Mouse (Mus musculus) MEL (cell line): ENCODE measurements around the gene Slc38a5. TPM values are rescaled to one million over a fixed set of nuclear protein-coding genes. Genes with fewer than 3 reads are reported as not detected.
A peak's percentile ranks its signal among the peaks of the same experiment; 100 is the strongest.

ENCODE experiments used
- DNase-seq: peaks from one replicate; pipeline ENCODE4 v3.0.0; 2011; ENCODE audit warnings: low read depth, low spot score
- H3K27ac ChIP-seq: 2 replicates; pipeline ENCODE4 v1.5.1; 2012; ENCODE audit warnings: low read depth, mild to moderate bottlenecking, control low read depth, low read length, moderate library complexity; ENCODE audit not compliant: control insufficient read depth
- H3K27me3 ChIP-seq, 2 experiments: fragments of 150-350 bp in 1 of 2; sonication (generic) in 1 of 2; 2 replicates each; pipeline ENCODE4 v1.6.1; 2012; ENCODE audit warnings: low read length in 2 of 2, mild to moderate bottlenecking in 2 of 2, improper control_type of control experiment in 1 of 2, moderate library complexity in 1 of 2; ENCODE audit not compliant: insufficient read depth in 2 of 2, control insufficient read depth in 1 of 2
- H3K36me3 ChIP-seq, 2 experiments: 2 replicates each; pipeline ENCODE4 v1.6.1; 2012 to 2014; ENCODE audit warnings: low read length in 2 of 2, improper control_type of control experiment in 1 of 2, inconsistent platforms in 1 of 2, mild to moderate bottlenecking in 1 of 2; ENCODE audit not compliant: insufficient read depth in 2 of 2, control insufficient read depth in 1 of 2
- H3K4me1 ChIP-seq, 2 experiments: fragments of 150-350 bp in 1 of 2; sonication (generic) in 1 of 2; 2 replicates each; pipeline ENCODE4 v1.6.1; 2012; ENCODE audit warnings: low read length in 2 of 2, improper control_type of control experiment in 1 of 2, mild to moderate bottlenecking in 1 of 2; ENCODE audit not compliant: insufficient read depth in 2 of 2, control insufficient read depth in 1 of 2
- H3K4me3 ChIP-seq, 2 experiments: fragments of 150-350 bp in 1 of 2; sonication (generic) in 1 of 2; 2 replicates each; pipeline ENCODE4 v1.5.1; 2012; ENCODE audit warnings: low read depth in 2 of 2, low read length in 2 of 2, mild to moderate bottlenecking in 2 of 2, moderate library complexity in 2 of 2, control low read depth in 1 of 2, improper control_type of control experiment in 1 of 2; ENCODE audit not compliant: control insufficient read depth in 1 of 2, insufficient read depth in 1 of 2
- H3K79me2 ChIP-seq: 2 replicates; pipeline ENCODE4 v1.6.1; 2012; ENCODE audit warnings: mild to moderate bottlenecking, low read length, moderate library complexity; ENCODE audit not compliant: control insufficient read depth, poor library complexity, insufficient read depth
- H3K9ac ChIP-seq: 2 replicates; pipeline ENCODE4 v1.6.1; 2012; ENCODE audit warnings: low read depth, mild to moderate bottlenecking, control low read depth, low read length, moderate library complexity; ENCODE audit not compliant: control insufficient read depth, poor library complexity, severe bottlenecking
- H3K9me3 ChIP-seq: fragments of 150-350 bp; sonication (generic); replicated peaks from 2 replicates; pipeline ENCODE4 v1.6.1; 2012; ENCODE audit warnings: mild to moderate bottlenecking, low read length, improper control_type of control experiment, moderate library complexity; ENCODE audit not compliant: insufficient read depth
- BHLHE40 ChIP-seq: IDR thresholded peaks from 2 replicates; pipeline ENCODE4 v1.6.1; 2012; ENCODE audit warnings: low read depth, mild to moderate bottlenecking, inconsistent platforms, low read length, improper control_type of control experiment, borderline replicate concordance
- CHD1 ChIP-seq: IDR thresholded peaks from 2 replicates; pipeline ENCODE4 v1.6.1; 2012; ENCODE audit warnings: low read depth, mild to moderate bottlenecking, inconsistent platforms, low read length, improper control_type of control experiment
- CHD2 ChIP-seq: IDR thresholded peaks from 2 replicates; pipeline ENCODE4 v1.6.1; 2011; ENCODE audit warnings: low read length, improper control_type of control experiment
- ELF1 ChIP-seq: IDR thresholded peaks from 2 replicates; pipeline ENCODE4 v1.6.1; 2014; ENCODE audit warnings: low read depth, mild to moderate bottlenecking, inconsistent platforms, low read length, improper control_type of control experiment, moderate library complexity
- EP300 ChIP-seq, 2 experiments: IDR thresholded peaks; 2 replicates each; pipeline ENCODE4 v1.6.1; 2011; ENCODE audit warnings: improper control_type of control experiment in 2 of 2, low read length in 2 of 2, low read depth in 1 of 2, mild to moderate bottlenecking in 1 of 2
- GATA1 ChIP-seq: IDR thresholded peaks from 2 replicates; pipeline ENCODE4 v1.6.1; 2011; ENCODE audit warnings: low read depth, low read length, improper control_type of control experiment
- HCFC1 ChIP-seq: IDR thresholded peaks from 2 replicates; pipeline ENCODE4 v1.6.1; 2012; ENCODE audit warnings: low read depth, mild to moderate bottlenecking, inconsistent platforms, low read length, improper control_type of control experiment, moderate library complexity
- JUND ChIP-seq: IDR thresholded peaks from 2 replicates; pipeline ENCODE4 v1.6.1; 2011; ENCODE audit warnings: low read depth, mild to moderate bottlenecking, improper control_type of control experiment, low read length
- KAT2A ChIP-seq: conservative IDR thresholded peaks from 2 replicates; pipeline ENCODE4 v1.6.1; 2012; ENCODE audit warnings: low read depth, low read length, improper control_type of control experiment, inconsistent platforms
- MAX ChIP-seq: IDR thresholded peaks from 2 replicates; pipeline ENCODE4 v1.6.1; 2011; ENCODE audit warnings: low read length, improper control_type of control experiment
- MAZ ChIP-seq: IDR thresholded peaks from 2 replicates; pipeline ENCODE4 v1.6.1; 2012; ENCODE audit warnings: low read depth, mild to moderate bottlenecking, inconsistent platforms, low read length, improper control_type of control experiment
- MEF2A ChIP-seq: IDR thresholded peaks from 2 replicates; pipeline ENCODE4 v1.6.1; 2014; ENCODE audit warnings: low read depth, mild to moderate bottlenecking, inconsistent platforms, low read length, improper control_type of control experiment; ENCODE audit not compliant: poor library complexity, insufficient replicate concordance, severe bottlenecking; ENCODE audit errors: extremely low read depth
- MYB ChIP-seq: IDR thresholded peaks from 2 replicates; pipeline ENCODE4 v1.6.1; 2011; ENCODE audit warnings: mild to moderate bottlenecking, low read depth, low read length, improper control_type of control experiment
- MYC ChIP-seq: IDR thresholded peaks from 2 replicates; pipeline ENCODE4 v1.6.1; 2011; ENCODE audit warnings: low read depth, mild to moderate bottlenecking, low read length, improper control_type of control experiment, moderate library complexity
- NRF1 ChIP-seq: IDR thresholded peaks from 2 replicates; pipeline ENCODE4 v1.6.1; 2014; ENCODE audit warnings: low read depth, mild to moderate bottlenecking, inconsistent platforms, low read length, improper control_type of control experiment, moderate library complexity; ENCODE audit not compliant: poor library complexity, insufficient read depth, severe bottlenecking
- POLR2A ChIP-seq, 2 experiments: IDR thresholded peaks; 2 replicates each; pipeline ENCODE4 v1.6.1; 2011 to 2012; ENCODE audit warnings: low read length in 2 of 2, mild to moderate bottlenecking in 2 of 2, control low read depth in 1 of 2, improper control_type of control experiment in 1 of 2, low read depth in 1 of 2, moderate library complexity in 1 of 2; ENCODE audit not compliant: control insufficient read depth in 1 of 2, insufficient read depth in 1 of 2, poor library complexity in 1 of 2
- POLR2AphosphoS5 ChIP-seq: IDR thresholded peaks from 2 replicates; pipeline ENCODE4 v1.6.1; 2012; ENCODE audit warnings: low read depth, borderline replicate concordance, mild to moderate bottlenecking, inconsistent platforms, low read length, moderate library complexity, mixed read lengths
- SMC3 ChIP-seq: IDR thresholded peaks from 2 replicates; pipeline ENCODE4 v1.6.1; 2011; ENCODE audit warnings: low read depth, low read length, improper control_type of control experiment
- TAL1 ChIP-seq: IDR thresholded peaks from 2 replicates; pipeline ENCODE4 v1.6.1; 2012; ENCODE audit warnings: mild to moderate bottlenecking, inconsistent platforms, low read length, moderate library complexity, mixed read lengths
- TBP ChIP-seq: IDR thresholded peaks from 2 replicates; pipeline ENCODE4 v1.8.0; 2011; ENCODE audit warnings: low read depth, low read length, improper control_type of control experiment
- TCF12 ChIP-seq: IDR thresholded peaks from 2 replicates; pipeline ENCODE4 v1.6.1; 2014; ENCODE audit warnings: low read depth, mild to moderate bottlenecking, inconsistent platforms, low read length, improper control_type of control experiment, moderate library complexity
- USF1 ChIP-seq: IDR thresholded peaks from 2 replicates; pipeline ENCODE4 v1.6.1; 2014; ENCODE audit warnings: low read depth, mild to moderate bottlenecking, inconsistent platforms, low read length, improper control_type of control experiment, moderate library complexity
- USF2 ChIP-seq, 2 experiments: IDR thresholded peaks; 2 replicates each; pipeline ENCODE4 v1.6.1; 2011 to 2012; ENCODE audit warnings: improper control_type of control experiment in 2 of 2, low read length in 2 of 2, borderline replicate concordance in 1 of 2, inconsistent platforms in 1 of 2, low read depth in 1 of 2, mild to moderate bottlenecking in 1 of 2; ENCODE audit not compliant: insufficient read depth in 1 of 2
- ZNF384 ChIP-seq: IDR thresholded peaks from 2 replicates; pipeline ENCODE4 v1.6.1; 2012; ENCODE audit warnings: low read depth, mild to moderate bottlenecking, inconsistent platforms, low read length, improper control_type of control experiment
- polyA plus RNA-seq, 2 experiments: library from polyadenylated mRNA; stranded (reverse) in 1 of 2; unstranded in 1 of 2; fragments of >175 nt in 1 of 2; fragments of >200 nt in 1 of 2; gene quantifications; 2 replicates each; pipeline versions ENCODE4 v1.2.1 to v1.2.4; 2012; ENCODE audit warnings: low replicate concordance in 2 of 2, low read depth in 1 of 2; ENCODE audit not compliant: insufficient read length in 2 of 2, insufficient read depth in 1 of 2, missing spikeins in 1 of 2
- total RNA-seq: library from RNA; depleted of rRNA; stranded (reverse); fragments of 300-350 nt; gene quantifications from 2 replicates; pipeline ENCODE4 v1.2.3, GENCODE M21; 2012

The Slc38a5 gene
- total and polyA plus RNA-seq, 3 experiments, result 100 to 146 TPM; not detected in 1

GRCm38 (mm10) chrX:8233602-8234001 is 37.3 kb upstream of the Slc38a5 start (continued):
- TF ChIP-seq USF2 (IDR thresholded peaks at IDR 0.05; ENCODE audit: borderline replicate concordance in 1 of 2, insufficient read depth in 1 of 2, low read depth in 1 of 2, low read length in 2 of 2) (no peak), POLR2A (IDR thresholded peaks at IDR 0.05; ENCODE audit: control insufficient read depth in 1 of 2, insufficient read depth in 1 of 2, low read depth in 1 of 2, low read length in 2 of 2, poor library complexity in 1 of 2) (no peak), MYC (no peak), MAX (no peak), NRF1 (no peak), MYB (no peak), CHD2 (no peak), MEF2A (0 out of 2 replicates have a peak, but pooled peaks have one; percentile 10), BHLHE40 (no peak), TCF12 (peak; percentile 82), SMC3 (no peak)

DNA sequence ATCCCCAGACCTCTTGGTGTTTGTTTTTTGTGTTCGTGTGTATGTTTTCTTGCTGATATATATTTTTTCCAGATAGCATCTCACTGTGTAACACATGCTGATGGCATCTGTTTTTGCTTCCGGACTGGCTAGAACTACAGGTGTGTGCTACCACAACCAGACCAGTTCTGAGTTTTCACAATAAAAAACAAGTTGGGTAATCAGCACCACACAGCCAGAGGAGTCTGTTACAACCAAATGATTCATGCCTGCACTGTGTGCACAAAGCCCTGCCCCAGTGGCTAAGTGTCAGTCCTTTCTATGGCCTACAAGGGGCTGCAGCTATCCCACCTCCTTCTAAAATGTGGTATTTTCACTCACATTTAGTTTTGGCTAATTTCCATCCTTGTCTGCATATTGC is 34.2 kb upstream of the Slc38a5 start:
- no peaks in the 10 kb centered on the region for H3K79me2 ChIP-seq
- H3K27ac ChIP-seq, result no peak overlapping the region
- no peaks in the 10 kb centered on the region for H3K9me3 ChIP-seq
- H3K36me3 ChIP-seq, result peaks cover 2 to 7% of the 10 kb centered on the region in 2 experiments
- no peaks in the 10 kb centered on the region for H3K27me3 ChIP-seq
- no peak overlapping the region for H3K4me3 ChIP-seq
- no peak overlapping the region for H3K9ac ChIP-seq
- DNase-seq, result no peak
- peaks cover 3 to 8% of the 10 kb centered on the region in 2 experiments for H3K4me1 ChIP-seq
- TF ChIP-seq HCFC1, result no peak
- TF ChIP-seq GATA1, result no peak
- no peak for TF ChIP-seq ELF1
- no peak for TF ChIP-seq USF1
- TF ChIP-seq TCF12, result no peak
- no peak for TF ChIP-seq MYC
- no peak for TF ChIP-seq MAZ
- TF ChIP-seq JUND, result no peak
- TF ChIP-seq MEF2A, result no peak
- TF ChIP-seq CHD1, result no peak
- no peak for TF ChIP-seq KAT2A
- no peak for TF ChIP-seq NRF1
- TF ChIP-seq TBP, result no peak
- TF ChIP-seq SMC3, result no peak
- no peak for TF ChIP-seq POLR2AphosphoS5
- TF ChIP-seq EP300 (IDR thresholded peaks at IDR 0.05; ENCODE audit: low read depth in 1 of 2, low read length in 2 of 2), result no peak
- TF ChIP-seq MAX, result no peak
- no peak for TF ChIP-seq ZNF384
- TF ChIP-seq CHD2, result no peak
- TF ChIP-seq TAL1, result no peak
